Mouse (Mus musculus) hematopoietic stem cell, adult 5-6 weeks (primary cell): ENCODE data around the gene Tsfm. TPM values are rescaled to one million over a fixed set of nuclear protein-coding genes. Genes with fewer than 3 reads are reported as not detected.

Source experiments
- ATAC-seq, 2 experiments: fragments of 125-278 bp in 1 of 2; replicated peaks in 1 of 2; 2 replicates each; pipeline ENCODE4 v1.8.0; 2016 to 2017; ENCODE audit warnings: inconsistent platforms in 2 of 2, mild to moderate bottlenecking in 2 of 2, moderate number of reproducible peaks in 2 of 2, low read depth in 1 of 2, moderate TSS enrichment in 1 of 2; ENCODE audit not compliant: low FRiP score in 2 of 2, poor library complexity in 2 of 2, severe bottlenecking in 2 of 2, insufficient read depth in 1 of 2, low TSS enrichment in 1 of 2
- total RNA-seq: library from RNA; stranded (forward); fragments of 172-1452, 232-1000 nt; gene quantifications from 2 replicates; pipeline ENCODE4 v1.2.3, GENCODE M21; 2017

The Tsfm gene
- total RNA-seq, 1 experiment from 2014 or later, result 35.5 TPM

GRCm38 (mm10) chr10:127050119-127050474 is 19.5 kb upstream of the Tsfm start:
- ATAC-seq, result peak; percentile 6 to 22; a peak in 2 of 4 replicates

GRCm38 (mm10) chr10:127049395-127050118 is 18.9 kb upstream of the Tsfm start:
- peak; percentile 14 to 20; a peak in 2 of 4 replicates for ATAC-seq

- peak in 1 of 2 experiments; percentile 11; a peak in 1 of 4 replicates for ATAC-seq
Measured at GRCm38 (mm10) chr10:127048608-127049394, 18.2 kb upstream of the Tsfm start.

GRCm38 (mm10) chr10:127047954-127048353 is 17.3 kb upstream of the Tsfm start, which contains the start of gene Cyp27b1:
TSS of gene Cyp27b1 (plus strand) at chr10:127048250.
- no peak for ATAC-seq

GRCm38 (mm10) chr10:127043187-127043586 is 12.5 kb upstream of the Tsfm start:
- ATAC-seq, result no peak

GRCm38 (mm10) chr10:127042468-127043115 is 12.0 kb upstream of the Tsfm start:
- ATAC-seq, result no peak

GRCm38 (mm10) chr10:127041774-127042338 is 11.2 kb upstream of the Tsfm start:
- ATAC-seq, result peak; percentile 43 to 81

GRCm38 (mm10) chr10:127041274-127041766 is 10.7 kb upstream of the Tsfm start, which contains the start of the genes Mettl1 and Eef1akmt3:
TSS of gene Mettl1 (plus strand) at chr10:127041414.
TSS of gene Eef1akmt3 (minus strand) at chr10:127041513.
- ATAC-seq, result peak; percentile 22 to 26; a peak in 1 of 4 replicates

GRCm38 (mm10) chr10:127040569-127041214 is 10.1 kb upstream of the Tsfm start:
- ATAC-seq, result peak in 1 of 2 experiments; percentile 5; a peak in 2 of 4 replicates

- ATAC-seq, result no peak
Measured at GRCm38 (mm10) chr10:127037641-127038040, 7.0 kb upstream of the Tsfm start.

GRCm38 (mm10) chr10:127036273-127036672 is 5.6 kb upstream of the Tsfm start:
- ATAC-seq, result no peak

GRCm38 (mm10) chr10:127033301-127033741 is 2.7 kb upstream of the Tsfm start:
- ATAC-seq, result no peak

- ATAC-seq, result no peak
Measured at GRCm38 (mm10) chr10:127018422-127018821, 12.2 kb downstream of the Tsfm start.

GRCm38 (mm10) chr10:127017071-127017470 is 13.6 kb downstream of the Tsfm start:
- no peak for ATAC-seq

GRCm38 (mm10) chr10:127016488-127016887 is 14.2 kb downstream of the Tsfm start:
- peak in 1 of 2 experiments; percentile 36; a peak in 1 of 4 replicates for ATAC-seq

GRCm38 (mm10) chr10:127003806-127004205 is 26.8 kb downstream of the Tsfm start:
- ATAC-seq, result no peak

GRCm38 (mm10) chr10:127003334-127003733 is 27.3 kb downstream of the Tsfm start:
- no peak for ATAC-seq
